Mouse (Mus musculus) left cerebral cortex, adult 18-20 months (tissue): ENCODE data around the gene Olfr906. TPM values are rescaled to one million over a fixed set of nuclear protein-coding genes. Genes with fewer than 3 reads are reported as not detected.

ENCODE experiments used
- DNase-seq, 2 experiments: peaks; one replicate each; pipeline ENCODE4 v3.0.0; 2021 to 2022; ENCODE audit warnings: low spot score in 2 of 2, mixed read lengths in 1 of 2
- long read RNA-seq, 2 experiments: library from polyadenylated mRNA; stranded (forward); transcript quantifications; one replicate each; pipeline ENCODE4 v2.0.0; 2021
- total RNA-seq, 2 experiments: library from RNA; stranded (reverse); gene quantifications; 2 replicates each; pipeline ENCODE4 v1.2.3; 2021

Gene Olfr906
- total RNA-seq, result not detected
- long read RNA-seq, experiment 1, result 0 reads
- long read RNA-seq, experiment 2, result 0 reads

GRCm38 (mm10) chr9:38486785-38487184 is at the start of gene Olfr906:
TSS of gene Olfr906 (plus strand) at chr9:38487085.
- DNase-seq, result no peak

- no peak for DNase-seq
Observed at GRCm38 (mm10) chr9:38447352-38447751, 39.5 kb upstream of the Olfr906 start, which contains the start of gene Olfr902. TSS of gene Olfr902 (plus strand) at chr9:38447652.

GRCm38 (mm10) chr9:38462844-38463243 is 24.0 kb upstream of the Olfr906 start, which contains the start of gene Olfr904:
TSS of gene Olfr904 (plus strand) at chr9:38463144.
- DNase-seq, result no peak

GRCm38 (mm10) chr9:38470807-38471206 is 16.1 kb upstream of the Olfr906 start, which contains the start of gene Olfr905:
TSS of gene Olfr905 (plus strand) at chr9:38471107.
- DNase-seq, result no peak

GRCm38 (mm10) chr9:38495501-38495900 is 8.6 kb downstream of the Olfr906 start, which contains the start of gene Olfr907:
TSS of gene Olfr907 (plus strand) at chr9:38495801.
- no peak for DNase-seq

GRCm38 (mm10) chr9:38512353-38512752 is 25.5 kb downstream of the Olfr906 start:
- DNase-seq, result no peak

- DNase-seq, result no peak
Observed at GRCm38 (mm10) chr9:38521280-38521679, 34.4 kb downstream of the Olfr906 start, which contains the start of gene Olfr911-ps1. TSS of gene Olfr911-ps1 (plus strand) at chr9:38521580.

GRCm38 (mm10) chr9:38537549-38537948 is 50.7 kb downstream of the Olfr906 start, which contains the start of gene Olfr910:
TSS of gene Olfr910 (plus strand) at chr9:38537849.
- no peak for DNase-seq

Other genes starting within 250 kb of the Olfr906 start
- not detected for gene Olfr143, start 234.3 kb upstream of the Olfr906 start, total RNA-seq
- gene Olfr895, start 219.2 kb upstream of the Olfr906 start, total RNA-seq, result not detected
- gene Olfr896-ps1, start 196.0 kb upstream of the Olfr906 start, total RNA-seq, result not detected
- not detected for gene Olfr25, start 158.0 kb upstream of the Olfr906 start, total RNA-seq
- gene Olfr898, start 138.7 kb upstream of the Olfr906 start, total RNA-seq, result not detected
- gene Olfr250, start 120.2 kb upstream of the Olfr906 start, total RNA-seq, result not detected
- gene Olfr251, start 110.0 kb upstream of the Olfr906 start, total RNA-seq, result not detected
- not detected for gene Olfr147, start 85.4 kb upstream of the Olfr906 start, total RNA-seq
- gene Olfr901, start 57.6 kb upstream of the Olfr906 start, total RNA-seq, result not detected
- not detected for gene Olfr902, start 39.4 kb upstream of the Olfr906 start, total RNA-seq
- gene Olfr904, start 23.9 kb upstream of the Olfr906 start, total RNA-seq, result not detected
- under 1 TPM in 1 of 2 experiments, not detected in 1; 0.07 TPM for gene Olfr905, start 16.0 kb upstream of the Olfr906 start, total RNA-seq
- not detected for gene Olfr907, start 8.7 kb downstream of the Olfr906 start, total RNA-seq
- gene Olfr911-ps1, start 34.5 kb downstream of the Olfr906 start, total RNA-seq, result not detected
- gene Olfr910, start 50.8 kb downstream of the Olfr906 start, total RNA-seq, result not detected
- gene Olfr912, start 93.1 kb downstream of the Olfr906 start, total RNA-seq, result not detected
- not detected for gene Olfr913, start 105.7 kb downstream of the Olfr906 start, total RNA-seq
- not detected for gene Olfr914, start 118.0 kb downstream of the Olfr906 start, total RNA-seq
- not detected for gene Olfr916, start 172.8 kb downstream of the Olfr906 start, total RNA-seq
- not detected for gene Olfr917, start 178.8 kb downstream of the Olfr906 start, total RNA-seq
- gene Olfr918, start 187.5 kb downstream of the Olfr906 start, total RNA-seq, result not detected
- gene Olfr919, start 216.6 kb downstream of the Olfr906 start, total RNA-seq, result not detected
- 10 to 100 TPM; 11.0 to 11.7 TPM for gene Vwa5a, start 231.2 kb downstream of the Olfr906 start, total RNA-seq